Mouse (Mus musculus) CH12.LX (cell line): ENCODE results near the gene Lyg2. TPM values are rescaled to one million over a fixed set of nuclear protein-coding genes. Genes with fewer than 3 reads are reported as not detected.

Source experiments
- DNase-seq: peaks from one replicate; pipeline ENCODE4 v3.0.0-alpha.2; 2013; ENCODE audit errors: extremely low read depth
- H3K27ac ChIP-seq: 2 replicates; pipeline ENCODE4 v1.5.1; 2012; ENCODE audit warnings: low read depth, mild to moderate bottlenecking, control low read depth, moderate library complexity; ENCODE audit not compliant: insufficient read depth
- H3K27me3 ChIP-seq: replicated peaks from 2 replicates; pipeline ENCODE3; 2012; ENCODE audit warnings: inconsistent platforms
- H3K36me3 ChIP-seq, 2 experiments: replicated peaks in 1 of 2; 2 replicates each; pipeline versions ENCODE3 to v1.6.1; 2012; ENCODE audit warnings: inconsistent platforms in 1 of 2, low read length in 1 of 2, mild to moderate bottlenecking in 1 of 2, mixed read lengths in 1 of 2, moderate library complexity in 1 of 2; ENCODE audit not compliant: control insufficient read depth in 1 of 2, insufficient read depth in 1 of 2
- H3K4me1 ChIP-seq, 2 experiments: 2 replicates each; pipeline ENCODE4 v1.6.1; 2012; ENCODE audit warnings: inconsistent platforms in 1 of 2, moderate library complexity in 1 of 2; ENCODE audit not compliant: insufficient read depth in 2 of 2, control insufficient read depth in 1 of 2
- H3K4me2 ChIP-seq: 2 replicates; pipeline ENCODE4 v1.6.1; 2012; ENCODE audit warnings: low read depth, mild to moderate bottlenecking, control low read depth; ENCODE audit not compliant: poor library complexity, insufficient read depth, severe bottlenecking
- H3K4me3 ChIP-seq, 3 experiments: fragments of 150-350 bp in 1 of 3; sonication (generic) in 1 of 3; replicated peaks in 1 of 3; 2 replicates each; pipeline versions ENCODE3 to v1.5.1; 2011 to 2012; ENCODE audit warnings: low read depth in 2 of 3, low read length in 2 of 3, mild to moderate bottlenecking in 2 of 3, moderate library complexity in 2 of 3, control low read depth in 1 of 3, improper control_type of control experiment in 1 of 3, inconsistent platforms in 1 of 3, mixed read lengths in 1 of 3; ENCODE audit not compliant: poor library complexity in 1 of 3
- H3K79me2 ChIP-seq: replicated peaks from 2 replicates; pipeline ENCODE4 v1.6.1; 2012; ENCODE audit warnings: mild to moderate bottlenecking, moderate library complexity; ENCODE audit not compliant: control insufficient read depth, poor library complexity, insufficient read depth, severe bottlenecking; ENCODE audit errors: extremely low read depth
- H3K9ac ChIP-seq: 2 replicates; pipeline ENCODE4 v1.6.1; 2012; ENCODE audit warnings: low read depth, mild to moderate bottlenecking, control low read depth, moderate library complexity; ENCODE audit not compliant: insufficient read depth
- H3K9me3 ChIP-seq: replicated peaks from 2 replicates; pipeline ENCODE3; 2012; ENCODE audit warnings: low read length, inconsistent platforms, mixed read lengths
- BHLHE40 ChIP-seq: IDR thresholded peaks from 2 replicates; pipeline ENCODE4 v1.6.1; 2011; ENCODE audit warnings: mild to moderate bottlenecking, low read depth, low read length, improper control_type of control experiment
- CTCF ChIP-seq, 2 experiments: IDR thresholded peaks in 1 of 2; conservative IDR thresholded peaks in 1 of 2; 2 replicates each; pipeline ENCODE4 v1.5.1; 2011 to 2012; ENCODE audit warnings: low read depth in 2 of 2, low read length in 2 of 2, improper control_type of control experiment in 1 of 2, inconsistent platforms in 1 of 2, mild to moderate bottlenecking in 1 of 2, moderate library complexity in 1 of 2
- ELF1 ChIP-seq: IDR thresholded peaks from 2 replicates; pipeline ENCODE4 v1.6.1; 2014; ENCODE audit warnings: low read depth, mild to moderate bottlenecking, inconsistent platforms, low read length, improper control_type of control experiment
- EP300 ChIP-seq: IDR thresholded peaks from 2 replicates; pipeline ENCODE4 v1.6.1; 2011; ENCODE audit warnings: low read length, improper control_type of control experiment
- ETS1 ChIP-seq: conservative IDR thresholded peaks from 2 replicates; pipeline ENCODE4 v1.6.1; 2012; ENCODE audit warnings: low read depth, mild to moderate bottlenecking, inconsistent platforms, low read length, improper control_type of control experiment, moderate library complexity
- GABPA ChIP-seq: IDR thresholded peaks from 2 replicates; pipeline ENCODE4 v1.6.1; 2012; ENCODE audit warnings: low read depth, low read length, improper control_type of control experiment, inconsistent platforms; ENCODE audit not compliant: insufficient replicate concordance
- HCFC1 ChIP-seq: IDR thresholded peaks from 2 replicates; pipeline ENCODE4 v1.6.1; 2012; ENCODE audit warnings: low read depth, mild to moderate bottlenecking, inconsistent platforms, low read length, improper control_type of control experiment
- JUND ChIP-seq: conservative IDR thresholded peaks from 2 replicates; pipeline ENCODE4 v1.6.1; 2011; ENCODE audit warnings: low read depth, low read length, improper control_type of control experiment
- KAT2A ChIP-seq: IDR thresholded peaks from 2 replicates; pipeline ENCODE4 v1.6.1; 2012; ENCODE audit warnings: low read length, improper control_type of control experiment, inconsistent platforms; ENCODE audit not compliant: insufficient replicate concordance
- MAFK ChIP-seq: IDR thresholded peaks from 2 replicates; pipeline ENCODE4 v1.6.1; 2011; ENCODE audit warnings: low read length, improper control_type of control experiment; ENCODE audit not compliant: insufficient replicate concordance
- MAX ChIP-seq: IDR thresholded peaks from 2 replicates; pipeline ENCODE4 v1.6.1; 2011; ENCODE audit warnings: low read length, improper control_type of control experiment
- MAZ ChIP-seq: IDR thresholded peaks from 2 replicates; pipeline ENCODE4 v1.6.1; 2012; ENCODE audit warnings: low read depth, mild to moderate bottlenecking, inconsistent platforms, low read length, improper control_type of control experiment, moderate library complexity
- MXI1 ChIP-seq: IDR thresholded peaks from 2 replicates; pipeline ENCODE4 v1.6.1; 2011; ENCODE audit warnings: mild to moderate bottlenecking, low read depth, low read length, improper control_type of control experiment
- PAX5 ChIP-seq: IDR thresholded peaks from 2 replicates; pipeline ENCODE4 v1.6.1; 2012; ENCODE audit warnings: low read length, inconsistent platforms, mixed read lengths
- POLR2A ChIP-seq: IDR thresholded peaks from 2 replicates; pipeline ENCODE4 v1.6.1; 2011; ENCODE audit warnings: low read depth, mild to moderate bottlenecking, improper control_type of control experiment, low read length
- POLR2AphosphoS2 ChIP-seq: IDR thresholded peaks from 2 replicates; pipeline ENCODE4 v1.6.1; 2011; ENCODE audit warnings: low read depth, low read length, improper control_type of control experiment
- RAD21 ChIP-seq: IDR thresholded peaks from 2 replicates; pipeline ENCODE4 v1.6.1; 2011; ENCODE audit warnings: low read depth, mild to moderate bottlenecking, low read length, improper control_type of control experiment, moderate library complexity
- TBP ChIP-seq: conservative IDR thresholded peaks from 2 replicates; pipeline ENCODE4 v1.6.1; 2011; ENCODE audit warnings: low read depth, low read length, improper control_type of control experiment
- TCF12 ChIP-seq: IDR thresholded peaks from 2 replicates; pipeline ENCODE4 v1.6.1; 2014; ENCODE audit warnings: low read depth, mild to moderate bottlenecking, inconsistent platforms, low read length, improper control_type of control experiment
- UBTF ChIP-seq: IDR thresholded peaks from 2 replicates; pipeline ENCODE4 v1.6.1; 2012; ENCODE audit warnings: low read depth, mild to moderate bottlenecking, inconsistent platforms, low read length, improper control_type of control experiment, moderate library complexity
- USF1 ChIP-seq: IDR thresholded peaks from 2 replicates; pipeline ENCODE4 v1.6.1; 2014; ENCODE audit warnings: low read depth, mild to moderate bottlenecking, inconsistent platforms, low read length, improper control_type of control experiment
- USF2 ChIP-seq: conservative IDR thresholded peaks from 2 replicates; pipeline ENCODE4 v1.6.1; 2011; ENCODE audit warnings: low read depth, low read length, improper control_type of control experiment
- ZKSCAN1 ChIP-seq: IDR thresholded peaks from 2 replicates; pipeline ENCODE4 v1.6.1; 2012; ENCODE audit warnings: low read depth, inconsistent platforms, low read length, improper control_type of control experiment, borderline replicate concordance
- ZMIZ1 ChIP-seq: IDR thresholded peaks from 2 replicates; pipeline ENCODE4 v1.6.1; 2012; ENCODE audit warnings: low read depth, mild to moderate bottlenecking, inconsistent platforms, low read length, improper control_type of control experiment
- dilution Hi-C: fragments of 300-500 bp; cut with MboI; formaldehyde crosslinking; loops from 2 replicates; pipeline ENCODE4 v1.14.3; 2020; ENCODE audit warnings: low sequenced_read_pairs; ENCODE audit not compliant: extremely low pct_unique_long_range_greater_than_20kb, extremely low pct_ligation_motif_present
- in situ Hi-C: fragments of 300-500 bp; cut with MboI; formaldehyde crosslinking; loops from 3 replicates; pipeline ENCODE4 v1.14.3; 2019; ENCODE audit warnings: low sequenced_read_pairs, low pct_ligation_motif_present, low pct_unique_long_range_greater_than_20kb, mixed read lengths
- polyA plus RNA-seq: library from polyadenylated mRNA; unstranded; fragments of >175 nt; gene quantifications from 2 replicates; pipeline ENCODE4 v1.2.1, GENCODE M21; 2012; ENCODE audit warnings: low read depth; ENCODE audit not compliant: insufficient read length
- total RNA-seq, 2 experiments: library from RNA; depleted of rRNA; stranded (reverse); fragments of 300-350 nt in 1 of 2; fragments of >200 nt in 1 of 2; gene quantifications; 2 replicates each; pipeline ENCODE4 v1.2.3; 2012 to 2014

Lyg2 gene
- total and polyA plus RNA-seq, 3 experiments: not detected

DNA sequence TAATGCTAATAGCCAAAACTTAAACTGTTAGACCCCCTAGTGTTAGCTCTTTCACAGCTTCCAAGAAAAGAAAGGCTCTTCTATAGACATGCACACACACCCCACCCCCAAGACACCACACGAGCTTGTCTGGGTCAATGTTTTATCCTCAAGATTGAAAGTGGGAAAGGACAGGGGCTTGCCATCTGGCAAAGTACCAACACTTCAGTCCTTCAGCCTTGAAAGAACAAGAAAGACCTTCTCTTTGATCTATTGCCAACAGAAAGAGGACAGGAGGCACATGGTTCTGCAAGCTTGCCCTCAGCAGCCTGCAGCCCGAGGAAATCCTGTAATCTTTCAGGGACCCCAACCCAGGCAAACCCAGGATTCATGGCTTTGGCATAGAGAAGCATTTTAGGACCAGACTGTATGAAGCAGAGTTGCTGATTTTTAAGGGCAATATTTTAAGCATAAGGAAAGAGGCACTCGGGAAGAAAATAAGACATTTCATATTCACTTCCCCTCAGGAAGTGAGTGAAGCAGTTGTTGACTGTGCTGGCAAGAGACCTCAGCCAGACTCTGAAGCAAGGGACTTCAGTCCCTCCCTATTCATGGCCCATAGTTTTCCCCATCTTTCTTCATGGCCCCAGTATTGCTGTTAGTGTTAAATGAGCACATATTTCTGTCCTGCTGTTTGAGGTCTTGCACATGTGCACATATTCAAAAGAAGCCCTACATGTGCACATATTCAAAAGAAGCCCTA, 40.6 kb upstream of the Lyg2 start:
- H3K4me1 ChIP-seq: peaks cover 0 to 7% of the 10 kb centered on the region in 2 experiments; a peak in 3 of 4 replicates
- no peak overlapping the region for H3K4me2 ChIP-seq
- dilution Hi-C loops (no loop called here), in situ Hi-C loops (no loop called here)
- peaks cover 3% of the 10 kb centered on the region for H3K27me3 ChIP-seq
- H3K27ac ChIP-seq: no peak overlapping the region
- no peak overlapping the region for H3K9ac ChIP-seq
- no peaks in the 10 kb centered on the region for H3K79me2 ChIP-seq
- H3K4me3 ChIP-seq: no peak overlapping the region
- DNase-seq: no peak
- TF ChIP-seq MAFK (no peak), ETS1 (no peak), USF1 (no peak), JUND (no peak), BHLHE40 (no peak), PAX5 (no peak), HCFC1 (no peak), EP300 (no peak), RAD21 (no peak), GABPA (no peak)
- H3K9me3 ChIP-seq: peaks cover 2% of the 10 kb centered on the region
- H3K36me3 ChIP-seq: no peaks in the 10 kb centered on the region

DNA sequence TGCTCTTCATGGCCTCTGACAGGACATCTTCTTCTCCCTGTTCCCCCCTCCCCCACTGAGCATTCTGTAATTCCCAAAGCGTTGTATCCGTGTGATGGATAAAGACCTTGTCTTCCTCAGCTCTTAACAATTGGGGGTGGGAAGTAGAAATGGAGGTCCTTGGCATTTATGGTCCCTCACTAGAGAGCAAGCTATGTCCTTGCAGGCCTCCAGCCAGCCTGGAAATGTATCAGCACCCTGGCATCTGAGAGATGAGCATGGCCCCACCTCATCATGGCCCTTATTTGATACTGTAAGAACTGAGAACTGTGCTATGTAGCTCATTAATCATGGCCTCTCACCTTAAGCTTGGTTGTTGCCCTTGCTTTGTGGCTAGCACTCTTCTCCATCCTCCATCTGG, 39.0 kb upstream of the Lyg2 start:
- H3K9me3 ChIP-seq: peaks cover 2% of the 10 kb centered on the region
- TF ChIP-seq GABPA: no peak
- TF ChIP-seq MAZ: no peak
- TF ChIP-seq POLR2A: no peak
- no peak for TF ChIP-seq RAD21
- no peak for TF ChIP-seq USF1
- TF ChIP-seq KAT2A: no peak
- no peak for TF ChIP-seq ZMIZ1
- TF ChIP-seq ZKSCAN1: no peak
- TF ChIP-seq UBTF: no peak
- no peak for TF ChIP-seq TBP
- TF ChIP-seq TCF12: no peak
- no peak for TF ChIP-seq MXI1
- TF ChIP-seq ELF1: no peak
- no peak for TF ChIP-seq EP300
- TF ChIP-seq MAX: no peak
- no peak for TF ChIP-seq ETS1
- TF ChIP-seq CTCF (conservative IDR thresholded peaks at IDR 0.05 in 1 of 2, IDR thresholded peaks at IDR 0.05 in 1 of 2; ENCODE audit: low read depth in 2 of 2, low read length in 2 of 2): no peak
- no peak for TF ChIP-seq POLR2AphosphoS2
- TF ChIP-seq BHLHE40: no peak
- TF ChIP-seq USF2: no peak
- peaks cover 3% of the 10 kb centered on the region for H3K27me3 ChIP-seq
- in situ Hi-C loops (no loop called here), dilution Hi-C loops (no loop called here)
- no peak for DNase-seq
- H3K4me3 ChIP-seq: no peak overlapping the region
- no peaks in the 10 kb centered on the region for H3K79me2 ChIP-seq
- peaks cover 5 to 14% of the 10 kb centered on the region in 2 experiments; a peak in 3 of 4 replicates for H3K4me1 ChIP-seq
- H3K9ac ChIP-seq: no peak overlapping the region
- H3K4me2 ChIP-seq: no peak overlapping the region
- no peaks in the 10 kb centered on the region for H3K36me3 ChIP-seq
- H3K27ac ChIP-seq: no peak overlapping the region
